Mouse (Mus musculus): ENCODE data around the gene Slc25a33. TPM values are rescaled to one million over a fixed set of nuclear protein-coding genes. Genes with fewer than 3 reads are reported as not detected.
A peak's percentile ranks its signal among the peaks of the same experiment; 100 is the strongest.

Gene Slc25a33
- polyA plus RNA-seq, 1 experiment from 2014 or later = 53.2 TPM

DNA sequence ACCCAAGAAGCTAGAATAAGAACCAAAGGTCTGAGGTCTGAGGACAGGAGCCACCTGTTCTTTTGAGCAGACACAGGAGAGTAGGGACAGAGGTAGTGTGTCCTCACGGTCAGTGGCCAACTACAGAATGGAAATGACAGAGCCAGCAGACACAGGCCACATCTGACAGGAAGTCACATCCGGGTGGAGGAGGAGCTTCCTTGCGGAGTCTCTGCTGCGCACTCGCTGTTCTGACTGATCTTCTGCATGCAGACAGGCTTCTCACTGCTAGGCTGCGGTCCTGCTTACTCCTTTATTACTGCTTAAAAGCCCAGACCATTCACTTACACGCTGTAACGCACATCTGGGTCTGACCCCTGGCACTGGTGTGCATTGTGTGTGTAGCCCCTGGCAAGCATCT lies 45.3 kb downstream of the Slc25a33 start:
- no peak overlapping the region for H3K4me2 ChIP-seq (ENCODE audit: low read depth, low read length)
- H3K4me3 ChIP-seq (ENCODE audit: low read depth, low read length) = no peak overlapping the region
- H3K27me3 ChIP-seq (ENCODE audit: insufficient read depth, low read length) = no peaks in the 10 kb centered on the region
- no peak for TF ChIP-seq EP300 (IDR thresholded peaks at IDR 0.05; ENCODE audit: low read depth)
- no peak for TF ChIP-seq CTCF (IDR thresholded peaks at IDR 0.05; ENCODE audit: low read depth)
- ATAC-seq = no peak
- no peak overlapping the region for H3K27ac ChIP-seq (ENCODE audit: low read depth)
- 71% methylated on average over 8 of the region's 8 CpGs for WGBS (ENCODE audit: insufficient replicate concordance)
- DNase-seq = no peak
- H3K9ac ChIP-seq (replicated peaks) = no peak overlapping the region
- H3K4me1 ChIP-seq (ENCODE audit: insufficient read depth) = peaks cover 18% of the 10 kb centered on the region
- H3K9me3 ChIP-seq (ENCODE audit: low read length) = no peaks in the 10 kb centered on the region
- peaks cover 23% of the 10 kb centered on the region for H3K36me3 ChIP-seq (replicated peaks; ENCODE audit: insufficient read depth, low read length)

DNA sequence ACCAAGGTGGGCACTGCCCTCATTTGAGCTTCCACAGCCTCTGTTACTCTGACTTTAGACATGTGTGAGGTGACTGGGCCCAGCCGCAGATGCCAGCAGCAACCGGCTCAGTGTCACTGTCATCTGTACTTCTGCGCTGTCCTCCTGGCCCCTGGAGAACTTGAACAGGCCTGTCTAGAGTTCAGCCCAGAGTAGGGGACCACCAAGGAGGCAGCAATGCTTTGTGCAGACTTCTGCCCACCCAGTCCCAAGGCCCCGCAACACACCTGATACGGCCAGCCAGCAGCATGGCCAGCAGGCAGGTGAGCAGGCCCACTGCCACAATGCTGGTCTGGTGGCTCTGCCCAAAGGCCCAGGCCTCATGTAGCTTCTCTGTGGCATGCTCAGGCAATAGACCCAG lies 46.4 kb downstream of the Slc25a33 start:
- Histone ChIP-seq H3K9ac (replicated peaks) (no peak overlapping the region), H3K4me1 (ENCODE audit: insufficient read depth) (peaks cover 6% of the 10 kb centered on the region), H3K27me3 (ENCODE audit: insufficient read depth, low read length) (no peaks in the 10 kb centered on the region), H3K27ac (ENCODE audit: low read depth) (no peak overlapping the region), H3K9me3 (ENCODE audit: low read length) (no peaks in the 10 kb centered on the region), H3K4me2 (ENCODE audit: low read depth, low read length) (no peak overlapping the region), H3K36me3 (replicated peaks; ENCODE audit: insufficient read depth, low read length) (peaks cover 23% of the 10 kb centered on the region), H3K4me3 (ENCODE audit: low read depth, low read length) (no peak overlapping the region)
- TF ChIP-seq EP300 (IDR thresholded peaks at IDR 0.05; ENCODE audit: low read depth) (no peak), CTCF (IDR thresholded peaks at IDR 0.05; ENCODE audit: low read depth) (no peak)
- DNase-seq (no peak), ATAC-seq (no peak)
- WGBS (ENCODE audit: insufficient replicate concordance) = 92% methylated on average over 5 of the region's 5 CpGs

DNA sequence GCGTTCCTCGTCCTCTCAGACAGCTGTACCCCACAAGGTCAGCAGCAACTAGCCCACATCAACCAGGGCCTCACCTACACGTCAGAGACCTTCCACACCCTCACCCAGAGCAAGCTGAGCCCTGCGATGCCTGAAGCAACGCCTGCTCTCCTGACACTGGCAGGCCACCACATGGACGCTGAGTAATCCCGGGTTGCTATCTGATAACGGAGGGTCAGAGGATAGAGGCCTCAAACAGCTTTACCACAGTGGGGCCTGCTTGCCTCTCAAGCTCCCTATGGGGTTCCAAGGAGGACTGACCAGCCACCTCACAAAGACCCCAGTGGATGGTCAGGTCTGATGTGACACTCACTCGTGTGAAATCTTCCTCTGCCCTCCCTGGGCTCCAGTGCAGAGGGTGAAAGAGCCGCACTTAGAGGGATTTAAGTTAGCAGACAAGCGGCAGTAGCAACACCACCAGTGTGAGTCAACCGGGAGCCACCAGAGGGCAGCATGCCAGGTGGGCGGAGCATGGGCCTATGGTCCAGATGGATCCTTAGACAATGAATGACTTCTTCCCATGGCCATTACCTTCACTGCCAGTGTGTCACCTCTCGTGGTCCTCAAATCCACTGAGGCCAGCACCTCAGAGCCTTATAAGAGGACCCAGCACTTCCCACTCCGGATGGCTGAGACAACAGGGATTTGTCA lies 48.3 kb downstream of the Slc25a33 start:
- DNase-seq (peak; percentile 88), ATAC-seq (peak; percentile 59)
- H3K27me3 ChIP-seq (ENCODE audit: insufficient read depth, low read length) = no peaks in the 10 kb centered on the region
- WGBS (ENCODE audit: insufficient replicate concordance) = 58% methylated on average over 15 of the region's 15 CpGs
- H3K4me3 ChIP-seq (ENCODE audit: low read depth, low read length) = no peak overlapping the region
- H3K27ac ChIP-seq (ENCODE audit: low read depth) = no peak overlapping the region
- peaks cover 29% of the 10 kb centered on the region for H3K36me3 ChIP-seq (replicated peaks; ENCODE audit: insufficient read depth, low read length)
- no peak overlapping the region for H3K9ac ChIP-seq (replicated peaks)
- no peak overlapping the region for H3K4me2 ChIP-seq (ENCODE audit: low read depth, low read length)
- TF ChIP-seq EP300 (IDR thresholded peaks at IDR 0.05; ENCODE audit: low read depth) (no peak), CTCF (IDR thresholded peaks at IDR 0.05; ENCODE audit: low read depth) (peak; percentile 81)
- no peaks in the 10 kb centered on the region for H3K4me1 ChIP-seq (ENCODE audit: insufficient read depth)
- H3K9me3 ChIP-seq (ENCODE audit: low read length) = no peaks in the 10 kb centered on the region

DNA sequence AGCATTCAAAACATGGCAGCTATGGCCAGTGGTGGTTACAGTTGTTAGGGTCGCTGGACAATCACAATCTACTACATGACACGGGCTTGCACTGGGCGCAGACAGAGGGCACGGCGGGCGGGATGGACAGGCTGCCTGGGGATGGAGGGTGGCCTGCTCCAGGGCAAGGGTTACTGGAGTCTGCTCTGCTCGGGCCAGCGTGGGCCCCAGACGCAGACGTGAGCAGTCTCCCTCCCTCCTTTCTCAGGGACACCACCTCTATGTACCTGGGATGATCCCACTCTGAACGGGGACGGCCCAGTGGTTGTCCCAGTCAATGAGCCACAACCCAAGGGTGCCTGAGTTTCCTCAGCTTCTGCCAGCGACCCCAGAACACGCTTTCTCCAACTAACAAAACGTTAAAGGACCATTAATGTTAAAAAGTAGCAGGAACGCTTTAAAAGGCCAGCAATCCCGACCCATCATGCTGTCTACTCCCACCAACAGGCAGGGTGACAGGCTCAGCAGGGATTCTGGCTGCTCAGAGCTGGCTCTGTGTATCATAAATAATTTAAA lies 49.1 kb downstream of the Slc25a33 start:
- no peak overlapping the region for H3K27ac ChIP-seq (ENCODE audit: low read depth)
- H3K4me2 ChIP-seq (ENCODE audit: low read depth, low read length) = no peak overlapping the region
- H3K9ac ChIP-seq (replicated peaks) = no peak overlapping the region
- DNase-seq (no peak), ATAC-seq (no peak)
- no peaks in the 10 kb centered on the region for H3K4me1 ChIP-seq (ENCODE audit: insufficient read depth)
- H3K4me3 ChIP-seq (ENCODE audit: low read depth, low read length) = no peak overlapping the region
- 85% methylated on average over 14 of the region's 17 CpGs for WGBS (ENCODE audit: insufficient replicate concordance)
- H3K27me3 ChIP-seq (ENCODE audit: insufficient read depth, low read length) = no peaks in the 10 kb centered on the region
- no peaks in the 10 kb centered on the region for H3K9me3 ChIP-seq (ENCODE audit: low read length)
- no peak for TF ChIP-seq EP300 (IDR thresholded peaks at IDR 0.05; ENCODE audit: low read depth)
- no peak for TF ChIP-seq CTCF (IDR thresholded peaks at IDR 0.05; ENCODE audit: low read depth)
- peaks cover 30% of the 10 kb centered on the region for H3K36me3 ChIP-seq (replicated peaks; ENCODE audit: insufficient read depth, low read length)

DNA sequence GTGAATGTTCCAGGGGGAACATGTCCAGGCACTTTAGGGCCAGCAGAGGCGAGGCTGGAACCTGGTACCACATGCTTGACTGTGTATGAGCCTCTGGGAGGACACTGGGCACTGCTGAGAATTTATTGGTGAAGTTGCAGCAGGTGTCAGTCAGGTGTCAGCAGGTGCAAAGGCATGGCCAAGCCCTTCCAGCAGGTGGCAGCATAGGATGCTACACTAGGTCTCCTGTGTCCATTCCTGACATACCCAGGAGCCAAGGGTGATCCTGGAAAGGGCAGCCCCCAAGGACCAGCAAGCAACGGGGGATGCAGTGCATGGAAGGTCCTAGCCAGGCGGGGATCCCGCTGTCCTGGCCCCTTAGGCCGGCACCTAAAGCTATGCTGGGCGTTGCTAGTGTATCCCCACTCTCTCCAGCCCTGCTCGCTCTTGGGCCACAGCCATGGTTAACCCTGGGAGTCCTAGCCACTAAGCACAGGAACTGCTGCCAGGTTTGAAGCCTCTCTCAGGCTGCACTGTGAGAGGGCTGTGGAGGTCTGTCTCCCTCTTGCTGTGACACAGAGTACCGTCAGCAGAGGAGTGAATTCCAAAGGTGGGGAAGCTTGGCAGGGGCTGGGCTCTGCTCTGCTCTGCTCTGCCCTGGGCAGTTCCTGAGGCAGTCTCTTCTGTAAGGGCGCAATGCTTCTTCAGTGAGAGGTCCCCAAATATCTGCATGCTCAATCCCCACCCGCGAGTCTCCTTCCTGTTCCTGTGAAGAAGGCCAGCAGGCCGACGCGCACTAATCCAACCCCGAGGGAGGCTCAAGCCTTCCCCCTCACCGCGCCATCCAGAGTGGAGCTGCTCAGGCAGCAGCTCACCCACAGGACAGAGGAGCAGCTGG lies 50.0 kb downstream of the Slc25a33 start:
- ATAC-seq (peak; percentile 61), DNase-seq (peak; percentile 78)
- TF ChIP-seq EP300 (IDR thresholded peaks at IDR 0.05; ENCODE audit: low read depth) (no peak), CTCF (IDR thresholded peaks at IDR 0.05; ENCODE audit: low read depth) (peak; percentile 78)
- Histone ChIP-seq H3K4me1 (ENCODE audit: insufficient read depth) (no peaks in the 10 kb centered on the region), H3K9ac (replicated peaks) (no peak overlapping the region), H3K27me3 (ENCODE audit: insufficient read depth, low read length) (no peaks in the 10 kb centered on the region), H3K36me3 (replicated peaks; ENCODE audit: insufficient read depth, low read length) (peaks cover 33% of the 10 kb centered on the region), H3K4me2 (ENCODE audit: low read depth, low read length) (no peak overlapping the region), H3K9me3 (ENCODE audit: low read length) (no peaks in the 10 kb centered on the region), H3K27ac (ENCODE audit: low read depth) (no peak overlapping the region), H3K4me3 (ENCODE audit: low read depth, low read length) (no peak overlapping the region)
- WGBS (ENCODE audit: insufficient replicate concordance) = 76% methylated on average over 17 of the region's 17 CpGs

DNA sequence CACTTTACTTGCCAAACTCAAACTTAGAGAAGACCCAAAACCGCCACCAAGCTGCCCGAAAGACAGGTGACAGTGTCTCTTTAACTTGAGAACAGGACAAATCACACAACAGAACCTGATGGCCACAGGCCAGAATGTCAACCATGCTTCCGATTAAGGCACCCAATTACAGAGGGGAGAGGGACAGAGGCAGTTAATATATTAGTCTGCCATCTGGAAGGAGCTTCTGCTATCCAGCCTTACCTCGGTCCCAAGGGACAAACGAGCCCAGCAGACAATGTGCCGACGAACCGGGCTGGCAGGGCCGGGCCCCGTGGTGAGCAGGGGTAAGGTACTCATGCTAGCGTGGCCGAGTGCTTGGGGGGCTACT lies 51.1 kb downstream of the Slc25a33 start:
- WGBS (ENCODE audit: insufficient replicate concordance) = 82% methylated on average over 12 of the region's 12 CpGs
- H3K36me3 ChIP-seq (replicated peaks; ENCODE audit: insufficient read depth, low read length) = peaks cover 36% of the 10 kb centered on the region
- no peak for ATAC-seq

More for the DNA sequence above, 51.1 kb downstream of the Slc25a33 start:
- Histone ChIP-seq H3K4me1 (ENCODE audit: insufficient read depth) (no peaks in the 10 kb centered on the region), H3K4me2 (ENCODE audit: low read depth, low read length) (no peak overlapping the region), H3K4me3 (ENCODE audit: low read depth, low read length) (no peak overlapping the region), H3K27ac (ENCODE audit: low read depth) (no peak overlapping the region), H3K9ac (replicated peaks) (no peak overlapping the region), H3K9me3 (ENCODE audit: low read length) (no peaks in the 10 kb centered on the region), H3K27me3 (ENCODE audit: insufficient read depth, low read length) (no peaks in the 10 kb centered on the region)
- no peak for TF ChIP-seq EP300 (IDR thresholded peaks at IDR 0.05; ENCODE audit: low read depth)
- TF ChIP-seq CTCF (IDR thresholded peaks at IDR 0.05; ENCODE audit: low read depth) = no peak
- DNase-seq = no peak
